ENCODE assay signal across 25 mouse cellular contexts in the genomic region with DNA sequence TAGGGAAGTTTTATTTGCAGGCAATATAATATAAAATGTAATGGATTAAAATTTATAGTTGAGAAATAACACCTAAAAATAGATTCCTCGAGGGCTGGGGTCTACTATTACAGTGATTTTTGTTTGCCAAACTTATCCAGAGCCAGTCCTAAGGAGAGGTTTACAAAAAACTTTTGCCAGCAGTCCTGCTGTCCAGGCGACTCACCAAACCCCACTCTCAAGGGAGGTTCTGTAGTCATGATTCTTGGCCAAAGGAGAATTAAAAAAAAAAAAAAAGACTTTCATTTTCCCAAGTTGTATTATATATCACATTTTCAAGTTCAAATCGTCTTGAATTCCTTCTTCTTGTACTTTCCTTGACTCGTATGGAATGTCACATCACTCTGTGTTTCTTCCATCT.
DNase-seq lines count a peak whose midpoint lies in the region; TF ChIP-seq lines count a peak whose summit lies in the region.
"Had no signal": no experiment of that assay in that cellular context is flagged by ENCODE, and none has a peak within 500 bp of the region (broad histone marks: within the 10 kb centered on the region; RNA-seq: fewer than 3 reads in every experiment).

No protein-coding gene starts in this region.

- intact Hi-C loops in heart, postnatal 14 days (cut with DNase I) = no loop called here

- no peak overlapping the region for H3ac ChIP-seq in C2C12 (ENCODE audit: control insufficient read depth, insufficient read length, low read depth)

- H3K4me3 ChIP-seq in C2C12 (ENCODE audit: insufficient read depth, poor library complexity, severe bottlenecking) = no peak overlapping the region
- H3K4me3 ChIP-seq: heart, embryonic 13.5 days; hindbrain, embryonic 15.5 days; limb, embryonic 10.5 days; limb, embryonic 15.5 days; liver, embryonic 13.5 days; midbrain, embryonic 13.5 days; neural tube, embryonic 13.5 days; stomach, embryonic 15.5 days had no signal

- DNase-seq in gastrocnemius, adult 18-20 months (ENCODE audit: low spot score) = peak; percentile 33
- no peak for DNase-seq in gastrocnemius, postnatal 4 days (ENCODE audit: low spot score in 2 of 2)
- peak; percentile 16 to 22 for DNase-seq in heart, postnatal 14 days
- DNase-seq in heart, adult 8-10 months (ENCODE audit: low spot score) = no peak
- DNase-seq in skeletal muscle tissue, adult 2 months (ENCODE audit: low read depth, low spot score) = peak; percentile 14
- DNase-seq in cerebellum, postnatal 4 days (ENCODE audit: low spot score in 2 of 2) = no peak
- DNase-seq: adrenal gland, postnatal 36 days; B cell, adult 2 months; cerebellum, adult 2 months; cerebellum, postnatal 25 days; kidney, adult 11 months; kidney, postnatal 14 days; layer of hippocampus, adult 9-11 months; liver, embryonic 13.5 days; lung, adult 18-20 months; lung, postnatal 4 days had no signal

- H3K36me3 ChIP-seq in C2C12 (ENCODE audit: control insufficient read depth, insufficient read depth) = no peaks in the 10 kb centered on the region
- H3K36me3 ChIP-seq: heart, embryonic 13.5 days; hindbrain, embryonic 15.5 days; limb, embryonic 10.5 days; limb, embryonic 15.5 days; liver, embryonic 13.5 days; midbrain, embryonic 13.5 days; neural tube, embryonic 13.5 days; stomach, embryonic 15.5 days had no signal

- no peaks in the 10 kb centered on the region for H3K79me2 ChIP-seq in C2C12 (ENCODE audit: control insufficient read depth, insufficient read depth)

- no peak for TF ChIP-seq CTCF in C2C12 (IDR thresholded peaks at IDR 0.05; ENCODE audit: control insufficient read depth, insufficient read depth, insufficient read length)

- no peaks in the 10 kb centered on the region for H3K79me3 ChIP-seq in C2C12 (ENCODE audit: low read depth)

- no peaks in the 10 kb centered on the region for H3K27me3 ChIP-seq in C2C12 (ENCODE audit: control insufficient read depth, insufficient read depth, insufficient read length)
- H3K27me3 ChIP-seq: CH12.LX; heart, embryonic 13.5 days; hindbrain, embryonic 15.5 days; limb, embryonic 15.5 days; liver, embryonic 13.5 days; midbrain, embryonic 13.5 days; neural tube, embryonic 13.5 days; stomach, embryonic 15.5 days had no signal

TF ChIP-seq in C2C12, 6 proteins besides CTCF, POLR2A, EP300 and RAD21:
- no peak for TF ChIP-seq USF1 (IDR thresholded peaks at IDR 0.05; ENCODE audit: low read depth)
- TF ChIP-seq MYOG (IDR thresholded peaks at IDR 0.05; ENCODE audit: control insufficient read depth, extremely low read depth, insufficient read length) = no peak
- TF ChIP-seq MAX (IDR thresholded peaks at IDR 0.05) = no peak
- TF ChIP-seq CEBPB (IDR thresholded peaks at IDR 0.05; ENCODE audit: low read depth) = no peak
- TF ChIP-seq MYOD1 (IDR thresholded peaks at IDR 0.05; ENCODE audit: control insufficient read depth, insufficient read length, low read depth) = no peak
- peak; percentile 42 for TF ChIP-seq FOSL1 (IDR thresholded peaks at IDR 0.05; ENCODE audit: insufficient read depth, low read length, poor library complexity, severe bottlenecking)

Comparison
In these comparisons a context has a peak if more than half of its experiments do, and no peak if none do; other contexts are left out.
1. DNase-seq: peak in gastrocnemius, adult 18-20 months (single experiment), heart, postnatal 14 days (2 of 2) and skeletal muscle tissue, adult 2 months (single experiment); none in gastrocnemius, postnatal 4 days (0 of 2), heart, adult 8-10 months (single experiment) and cerebellum, postnatal 4 days (0 of 2).